Mouse (Mus musculus) neural tube, embryonic 14.5 days (tissue): ENCODE results near the gene Med12. TPM values are rescaled to one million over a fixed set of nuclear protein-coding genes. Genes with fewer than 3 reads are reported as not detected.
A peak's percentile ranks its signal among the peaks of the same experiment; 100 is the strongest.

Source experiments
- ATAC-seq: fragments of 200-750 bp; cut with Nextera tagmentation; 2 replicates; pipeline ENCODE4 v1.8.0; 2017; ENCODE audit warnings: low read depth, mild to moderate bottlenecking, moderate TSS enrichment, moderate library complexity
- H3K27ac ChIP-seq: fragments of 300-500 bp; sonication (generic); 2 replicates; pipeline ENCODE4 v1.5.1; 2014; ENCODE audit warnings: low read depth, mild to moderate bottlenecking, control low read depth, low read length, moderate library complexity, mixed read lengths
- H3K27me3 ChIP-seq: fragments of 300-500 bp; sonication (generic); 2 replicates; pipeline ENCODE4 v1.6.1; 2014; ENCODE audit warnings: low read length; ENCODE audit not compliant: control insufficient read depth, insufficient read depth
- H3K36me3 ChIP-seq: fragments of 300-500 bp; sonication (generic); 2 replicates; pipeline ENCODE4 v1.6.1; 2014; ENCODE audit warnings: low read length, mixed read lengths; ENCODE audit not compliant: control insufficient read depth, insufficient read depth
- H3K4me1 ChIP-seq: fragments of 300-500 bp; sonication (generic); 2 replicates; pipeline ENCODE4 v1.6.1; 2014; ENCODE audit warnings: low read length; ENCODE audit not compliant: control insufficient read depth, insufficient read depth
- H3K4me2 ChIP-seq: fragments of 300-500 bp; sonication (generic); 2 replicates; pipeline ENCODE4 v1.6.1; 2014; ENCODE audit warnings: mild to moderate bottlenecking, low read depth, low read length, control low read depth
- H3K4me3 ChIP-seq: fragments of 300-500 bp; sonication (generic); 2 replicates; pipeline ENCODE4 v1.5.1; 2014; ENCODE audit warnings: low read depth, low read length, control low read depth, mixed read lengths
- H3K9ac ChIP-seq: fragments of 300-500 bp; sonication (generic); replicated peaks from 2 replicates; pipeline ENCODE4 v1.6.1; 2014; ENCODE audit warnings: low read depth, mild to moderate bottlenecking, control low read depth, low read length, mixed read lengths
- H3K9me3 ChIP-seq: fragments of 300-500 bp; sonication (generic); 2 replicates; pipeline ENCODE4 v1.6.1; 2016; ENCODE audit warnings: low read length; ENCODE audit not compliant: control insufficient read depth
- WGBS: fragments of 180-500 bp; shearing (Covaris S2); extraction: QIAGEN DNeasy Blood & Tissue Kit; methylation state at CpG from one replicate; pipeline ENCODE4 v1.1.7; 2014; 5-methylcytosine and 5-hydroxymethylcytosine counted together
- polyA plus RNA-seq: library from polyadenylated mRNA; unstranded; fragments of >200 nt; fragmentation: Nextera tagmentation; extraction: Ambion mirVana; gene quantifications from 2 replicates; pipeline ENCODE4 v1.2.1, GENCODE M21; 2014

The Med12 gene
- polyA plus RNA-seq, 1 experiment from 2014 or later, result 32.0 TPM

DNA sequence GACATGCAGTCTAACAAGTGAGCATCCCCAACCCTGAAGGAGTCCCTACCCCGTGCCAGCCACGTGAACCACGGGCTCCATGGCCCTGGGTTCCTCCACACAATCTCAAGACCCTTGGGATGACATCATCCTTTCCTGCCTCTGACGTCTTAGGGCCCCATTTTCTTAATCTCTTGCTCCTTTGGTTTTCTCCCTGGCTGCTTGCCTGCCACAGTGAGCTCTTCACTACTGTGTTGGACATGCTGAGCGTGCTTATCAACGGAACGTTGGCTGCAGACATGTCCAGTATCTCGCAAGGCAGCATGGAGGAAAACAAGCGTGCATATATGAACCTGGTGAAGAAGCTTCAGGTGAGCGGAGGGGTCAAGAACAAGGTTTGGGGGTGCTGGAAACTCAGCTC, 16.3 kb downstream of the Med12 start:
- H3K4me2 ChIP-seq, result no peak overlapping the region
- no peak overlapping the region for H3K27ac ChIP-seq
- H3K9ac ChIP-seq, result no peak overlapping the region
- no peaks in the 10 kb centered on the region for H3K27me3 ChIP-seq
- no peak overlapping the region for H3K4me3 ChIP-seq
- H3K4me1 ChIP-seq, result no peaks in the 10 kb centered on the region
- ATAC-seq, result no peak
- H3K9me3 ChIP-seq, result no peaks in the 10 kb centered on the region
- WGBS, result 93% methylated on average over 10 of the region's 10 CpGs
- peaks cover 14% of the 10 kb centered on the region; the same call in 1 of the 2 replicates for H3K36me3 ChIP-seq

- Histone ChIP-seq H3K9ac (peak within 1 kb of the TSS; percentile 68), H3K4me3 (peak within 1 kb of the TSS; percentile 51), H3K36me3 (peaks cover 2% of the 10 kb centered on the region; the same call in 1 of the 2 replicates), H3K9me3 (no peaks in the 10 kb centered on the region), H3K27ac (peak within 1 kb of the TSS; percentile 73), H3K4me1 (peaks cover 12% of the 10 kb centered on the region), H3K4me2 (peak within 1 kb of the TSS; percentile 47), H3K27me3 (no peaks in the 10 kb centered on the region)
- ATAC-seq, result peak; percentile 49
- WGBS, result 17% methylated on average over 8 of the region's 24 CpGs
Measured at GRCm38 (mm10) chrX:101299055-101299454, 25.2 kb downstream of the Med12 start, which contains the start of gene Nlgn3. Gene Nlgn3, plus strand, starts transcription at chrX:101299168.

DNA sequence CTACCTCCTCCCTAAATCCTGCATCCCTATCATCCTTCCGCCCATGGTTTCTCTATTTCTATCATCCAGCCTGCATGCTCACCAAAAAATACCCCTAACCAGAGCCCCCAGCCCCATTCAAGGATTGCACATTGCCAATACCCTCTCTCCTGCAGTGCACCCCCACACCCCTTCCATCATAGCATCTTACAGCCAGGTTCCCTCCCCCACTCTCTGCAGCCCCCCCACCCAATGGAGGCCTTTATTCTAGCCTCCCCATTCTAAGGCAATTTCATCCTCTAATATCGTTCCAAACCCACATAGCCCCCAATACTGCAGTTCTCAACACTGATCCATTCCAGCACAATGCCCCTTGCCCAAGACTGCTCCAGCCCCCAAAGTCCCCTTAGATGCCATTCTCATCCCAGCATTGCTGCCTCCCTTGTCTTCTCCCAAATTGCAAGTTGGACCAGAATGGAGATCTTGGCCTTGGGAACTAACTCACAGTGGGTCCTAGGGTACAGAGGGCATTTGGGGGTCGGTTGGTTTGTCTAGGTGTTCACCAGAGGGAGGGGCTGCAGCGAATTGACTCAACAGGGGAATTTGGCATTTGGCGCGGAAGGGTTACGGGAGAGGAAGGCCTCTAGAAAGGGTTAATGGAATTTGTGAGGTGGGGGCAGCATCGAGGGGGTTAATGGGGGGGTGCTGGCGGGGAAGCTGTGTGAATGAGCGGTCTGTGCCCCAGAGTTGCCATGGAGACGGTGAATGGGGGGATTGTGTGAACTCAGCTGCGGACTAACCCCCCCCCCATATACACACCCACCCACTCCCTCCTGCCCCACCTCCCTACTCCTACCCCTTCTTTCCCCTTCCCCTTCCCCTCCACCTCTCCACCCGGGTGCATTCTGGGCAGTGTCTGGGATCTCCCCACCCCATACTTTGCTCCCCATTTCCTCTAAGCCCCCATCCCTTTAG, 25.9 kb downstream of the Med12 start:
- H3K36me3 ChIP-seq, result peaks cover 2% of the 10 kb centered on the region; the same call in 1 of the 2 replicates
- peak; percentile 77 for ATAC-seq
- peak overlapping the region; percentile 68 for H3K9ac ChIP-seq
- H3K27me3 ChIP-seq, result no peaks in the 10 kb centered on the region
- peak overlapping the region; percentile 73 for H3K27ac ChIP-seq
- no peaks in the 10 kb centered on the region for H3K9me3 ChIP-seq
- WGBS, result 27% methylated on average over 13 of the region's 13 CpGs
- H3K4me2 ChIP-seq, result peak overlapping the region; percentile 47
- H3K4me3 ChIP-seq, result peak overlapping the region; percentile 51
- H3K4me1 ChIP-seq, result peaks cover 12% of the 10 kb centered on the region

DNA sequence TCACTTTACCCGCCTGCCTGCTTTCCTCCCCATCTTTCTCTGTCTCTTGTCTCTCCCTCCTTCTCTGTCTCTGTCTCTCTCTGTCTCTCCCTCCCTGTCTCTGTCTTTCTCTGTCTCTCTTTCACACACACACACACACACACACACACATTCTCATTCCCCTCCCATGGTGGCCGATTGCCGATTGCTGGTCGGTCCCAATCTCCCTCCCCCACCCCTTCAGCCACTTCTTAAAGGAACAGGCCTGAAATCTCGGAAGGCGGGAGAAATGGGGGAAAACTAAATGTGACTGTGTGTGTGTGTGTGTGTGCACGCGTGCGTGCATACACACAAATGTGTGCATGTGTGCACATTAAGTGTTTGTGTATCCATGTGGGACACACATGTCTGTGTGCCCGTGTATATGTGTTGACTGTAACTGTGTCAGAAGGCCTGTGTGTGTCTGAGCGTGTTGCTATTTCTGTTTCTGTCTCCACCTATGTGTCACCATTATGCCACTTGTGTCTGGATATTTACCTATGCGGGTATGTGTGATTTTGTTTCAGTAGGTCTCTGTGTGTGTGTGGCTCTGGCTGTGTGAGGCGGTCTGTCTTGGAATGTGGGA, 26.7 kb downstream of the Med12 start:
- peak; percentile 31; the same call in 1 of the 2 replicates for ATAC-seq
- WGBS, result 26% methylated on average over 13 of the region's 13 CpGs
- H3K27me3 ChIP-seq, result no peaks in the 10 kb centered on the region

DNA sequence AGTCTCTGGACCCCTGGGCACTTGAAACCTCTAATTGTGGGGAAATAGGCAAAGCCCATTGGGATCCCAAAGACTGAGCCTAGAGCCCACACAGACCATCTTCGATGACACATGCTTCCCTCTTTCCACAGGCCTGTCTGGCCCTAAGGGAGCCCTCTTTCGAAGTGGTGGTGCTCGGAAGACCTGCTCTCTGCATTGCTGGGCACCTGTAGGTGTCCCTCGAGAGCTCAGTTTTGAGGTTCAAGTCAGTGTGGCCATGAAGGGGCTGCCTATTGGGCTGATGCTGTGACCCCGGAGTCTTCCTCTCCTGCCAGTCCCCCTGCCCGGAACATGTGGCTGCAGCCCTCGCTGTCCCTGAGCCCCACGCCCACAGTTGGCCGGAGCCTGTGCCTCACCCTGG, 27.8 kb downstream of the Med12 start:
- H3K27me3 ChIP-seq, result no peaks in the 10 kb centered on the region
- no peak overlapping the region for H3K27ac ChIP-seq
- no peaks in the 10 kb centered on the region for H3K9me3 ChIP-seq
- H3K9ac ChIP-seq, result peak overlapping the region; percentile 16; the same call in 1 of the 2 replicates
- peaks cover 2% of the 10 kb centered on the region; the same call in 1 of the 2 replicates for H3K36me3 ChIP-seq
- peaks cover 12% of the 10 kb centered on the region for H3K4me1 ChIP-seq
- H3K4me3 ChIP-seq, result peak overlapping the region; percentile 51
- ATAC-seq, result no peak
- H3K4me2 ChIP-seq, result peak overlapping the region; percentile 47
- 60% methylated on average over 8 of the region's 9 CpGs for WGBS

More for the DNA sequence above, 26.7 kb downstream of the Med12 start:
- peak overlapping the region; percentile 68; the same call in 1 of the 2 replicates for H3K9ac ChIP-seq
- H3K9me3 ChIP-seq, result no peaks in the 10 kb centered on the region
- H3K36me3 ChIP-seq, result peaks cover 2% of the 10 kb centered on the region; the same call in 1 of the 2 replicates
- H3K4me2 ChIP-seq, result peak overlapping the region; percentile 47
- H3K4me3 ChIP-seq, result peak overlapping the region; percentile 51
- H3K4me1 ChIP-seq, result peaks cover 12% of the 10 kb centered on the region
- H3K27ac ChIP-seq, result peak overlapping the region; percentile 73

- no peaks in the 10 kb centered on the region for H3K27me3 ChIP-seq
- H3K36me3 ChIP-seq, result no peaks in the 10 kb centered on the region
- H3K4me1 ChIP-seq, result peaks cover 12% of the 10 kb centered on the region
- H3K27ac ChIP-seq, result no peak overlapping the region
- H3K4me3 ChIP-seq, result no peak overlapping the region
- no peak for ATAC-seq
- no peak overlapping the region for H3K9ac ChIP-seq
- 62% methylated on average over 2 of the region's 2 CpGs for WGBS
- H3K9me3 ChIP-seq, result no peaks in the 10 kb centered on the region
- no peak overlapping the region for H3K4me2 ChIP-seq
Measured at GRCm38 (mm10) chrX:101304646-101305045, 30.8 kb downstream of the Med12 start.

DNA sequence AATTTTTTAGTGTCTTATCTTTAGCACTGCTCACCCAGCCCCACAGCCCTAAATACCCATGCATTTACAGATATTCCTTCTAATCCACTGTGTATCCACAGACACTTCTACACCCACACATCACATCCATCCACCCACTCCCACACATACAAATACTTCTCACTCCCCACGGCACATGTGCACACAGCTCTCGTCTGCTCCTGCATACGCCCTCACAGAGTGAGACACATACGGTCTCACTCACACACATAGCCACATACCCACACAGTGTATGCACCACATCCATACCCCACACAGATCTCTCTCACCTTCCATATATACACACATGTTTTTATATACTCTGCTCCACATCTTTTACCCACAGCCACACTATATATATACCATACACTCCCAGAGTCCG, 35.5 kb downstream of the Med12 start:
- 0 out of 2 replicates have a peak, but pooled peaks cover 6% of the 10 kb centered on the region for H3K36me3 ChIP-seq
- H3K4me2 ChIP-seq, result no peak overlapping the region
- WGBS, result 93% methylated on average over 5 of the region's 5 CpGs
- H3K4me1 ChIP-seq, result no peaks in the 10 kb centered on the region
- no peak overlapping the region for H3K9ac ChIP-seq
- ATAC-seq, result no peak
- no peaks in the 10 kb centered on the region for H3K27me3 ChIP-seq
- no peak overlapping the region for H3K27ac ChIP-seq
- no peak overlapping the region for H3K4me3 ChIP-seq
- no peaks in the 10 kb centered on the region for H3K9me3 ChIP-seq

DNA sequence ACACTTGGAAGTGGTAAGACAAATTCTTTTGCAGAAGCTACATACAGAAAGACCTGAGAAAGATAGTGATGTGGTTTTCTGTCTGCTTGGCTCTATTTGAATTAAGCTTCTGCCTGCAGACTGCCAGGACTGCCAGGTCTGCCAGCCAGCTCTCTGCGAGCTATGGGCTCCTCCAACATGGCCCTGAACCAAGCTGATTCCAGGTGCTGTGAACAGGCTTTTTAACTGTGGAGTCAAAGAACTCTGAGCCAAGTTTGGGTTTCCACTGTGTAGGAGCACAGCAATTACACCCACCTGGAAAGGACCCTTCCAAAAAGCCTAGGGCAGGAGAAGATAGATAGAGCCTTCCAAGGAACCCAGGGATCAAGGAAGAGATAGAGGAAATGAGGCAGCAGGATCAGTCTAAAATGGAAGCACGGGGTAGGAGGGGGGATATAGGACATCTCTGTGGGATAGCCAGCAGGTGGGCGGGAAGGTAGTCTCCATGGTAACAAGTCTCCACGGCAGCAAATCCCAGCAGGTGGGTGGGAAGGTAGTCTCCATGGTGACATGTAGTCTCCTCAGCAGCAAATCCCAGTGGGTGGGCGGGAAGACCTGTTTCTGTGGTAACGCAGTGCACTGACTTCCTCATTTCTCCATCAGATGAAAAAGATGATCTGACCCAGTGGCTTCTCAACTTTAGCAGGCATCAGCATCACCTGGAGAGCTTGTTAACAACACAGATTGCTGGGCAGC, 40.0 kb downstream of the Med12 start:
- Histone ChIP-seq H3K9me3 (no peaks in the 10 kb centered on the region), H3K4me2 (no peak overlapping the region), H3K27ac (no peak overlapping the region), H3K27me3 (no peaks in the 10 kb centered on the region), H3K4me1 (no peaks in the 10 kb centered on the region), H3K9ac (no peak overlapping the region), H3K4me3 (no peak overlapping the region), H3K36me3 (0 out of 2 replicates have a peak, but pooled peaks cover 6% of the 10 kb centered on the region)
- WGBS, result 39% methylated on average over 6 of the region's 6 CpGs
- peak; percentile 49 for ATAC-seq
